Mouse (Mus musculus) megakaryocyte-erythroid progenitor cell, adult 5-6 weeks (primary cell): ENCODE results near the gene Tmem176a. TPM values are rescaled to one million over a fixed set of nuclear protein-coding genes. Genes with fewer than 3 reads are reported as not detected.
"Not testable (repeated sequence)": the region's sequence is repeated elsewhere in the genome, so short reads cannot be mapped to it uniquely, and the experiment has no call there.

Experiments
- ATAC-seq: replicated peaks from 2 replicates; pipeline ENCODE4 v1.8.0; 2016; ENCODE audit warnings: mild to moderate bottlenecking, inconsistent platforms; ENCODE audit not compliant: severe bottlenecking, poor library complexity, low FRiP score, low TSS enrichment
- total RNA-seq, 2 experiments: library from RNA; stranded (forward) in 1 of 2; stranded (reverse) in 1 of 2; fragments of 200-1000, 215-1000 nt in 1 of 2; fragments of >200 nt in 1 of 2; fragmentation: Nextera tagmentation in 1 of 2; gene quantifications; 2 replicates each; pipeline ENCODE4 v1.2.3; 2014 to 2017

Gene Tmem176a
- total RNA-seq (2014; fragmentation: Nextera tagmentation) (5.4 and 11.3 TPM in 2 replicates), total RNA-seq (2017) (5.1 and 31.3 TPM in 2 replicates)

DNA sequence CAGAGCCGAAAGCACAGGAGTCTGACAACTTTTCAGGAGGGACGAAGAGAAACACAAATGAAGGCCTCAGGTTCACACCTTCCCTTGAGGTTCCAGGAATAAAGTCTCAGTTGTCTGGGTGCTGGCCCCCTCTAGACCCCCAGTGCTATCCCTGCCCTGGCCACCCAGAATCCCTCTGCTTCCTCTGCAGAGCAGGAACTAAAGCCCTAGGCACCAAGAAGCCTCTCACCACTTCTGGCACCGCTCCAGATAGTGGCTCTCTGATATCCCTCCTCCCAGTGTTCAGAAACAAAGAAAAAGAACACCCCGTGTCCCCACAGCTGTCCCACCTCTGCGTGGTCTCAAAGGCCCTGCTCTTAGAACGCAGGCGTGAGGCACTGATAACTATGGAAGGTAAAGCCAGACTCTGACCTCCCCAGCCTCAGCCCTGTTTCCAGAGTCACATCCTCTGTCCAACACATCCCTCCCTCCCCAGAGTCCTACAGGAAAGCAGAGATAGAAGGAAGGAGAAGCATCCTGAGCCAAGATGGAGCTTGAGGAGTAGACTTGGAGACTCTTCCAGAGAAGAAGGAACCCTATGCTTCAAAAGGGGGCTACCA, at the start of gene Tmem176a:
Gene Tmem176a, plus strand, starts transcription at position 549 of the 599 bp plus-strand sequence.
- 0 out of 2 replicates have a peak, but pooled peaks have one; percentile 26 for ATAC-seq

DNA sequence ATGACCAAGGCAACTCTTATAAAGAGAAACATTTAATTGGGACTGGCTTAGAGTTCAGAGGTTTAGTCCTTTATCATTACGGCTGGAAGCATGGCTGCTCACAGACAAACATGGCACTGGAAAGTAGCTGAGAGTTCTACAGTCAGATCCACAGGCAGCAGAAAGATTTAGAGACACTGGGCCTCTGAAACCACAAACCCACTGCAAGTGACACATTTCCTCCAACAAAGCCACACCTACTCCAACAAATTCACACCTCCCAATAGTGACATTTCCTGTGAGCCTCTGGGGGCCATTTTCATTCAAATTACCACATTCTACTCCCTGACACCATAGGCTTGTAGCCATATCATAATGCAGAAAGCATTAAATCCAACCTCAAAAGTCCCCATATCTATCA, 38.8 kb upstream of the Tmem176a start:
- ATAC-seq = no peak

DNA sequence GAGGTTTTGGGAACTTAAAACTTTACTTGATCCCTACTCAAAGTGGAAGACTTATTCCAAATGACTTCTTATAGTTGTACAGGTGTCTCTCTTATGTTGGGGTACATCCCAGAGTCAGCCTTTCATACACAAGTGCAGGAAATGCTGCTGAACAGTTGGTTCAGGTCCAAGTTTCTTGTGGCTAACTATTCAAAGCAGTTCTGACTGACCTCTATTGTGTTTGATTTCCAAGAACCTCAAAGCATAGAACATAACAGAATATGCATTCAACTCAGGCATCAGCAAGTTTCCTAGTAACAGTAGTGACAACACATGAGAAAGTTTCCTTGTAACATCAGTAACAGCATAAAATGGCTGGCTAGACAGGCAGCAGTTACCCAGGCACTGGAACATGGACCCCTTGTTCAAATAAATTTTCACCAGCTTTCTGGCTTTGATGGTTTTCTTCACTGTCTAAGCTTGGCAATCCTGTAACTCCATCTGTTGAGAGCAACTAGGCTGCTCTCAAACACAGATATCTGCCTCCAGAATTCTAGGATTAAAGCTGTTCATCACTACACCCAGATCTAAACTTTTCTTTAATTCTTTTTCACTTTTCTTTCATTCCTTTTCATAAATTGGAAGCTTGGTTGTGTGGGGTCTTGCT, 37.2 kb upstream of the Tmem176a start:
- ATAC-seq = no peak

DNA sequence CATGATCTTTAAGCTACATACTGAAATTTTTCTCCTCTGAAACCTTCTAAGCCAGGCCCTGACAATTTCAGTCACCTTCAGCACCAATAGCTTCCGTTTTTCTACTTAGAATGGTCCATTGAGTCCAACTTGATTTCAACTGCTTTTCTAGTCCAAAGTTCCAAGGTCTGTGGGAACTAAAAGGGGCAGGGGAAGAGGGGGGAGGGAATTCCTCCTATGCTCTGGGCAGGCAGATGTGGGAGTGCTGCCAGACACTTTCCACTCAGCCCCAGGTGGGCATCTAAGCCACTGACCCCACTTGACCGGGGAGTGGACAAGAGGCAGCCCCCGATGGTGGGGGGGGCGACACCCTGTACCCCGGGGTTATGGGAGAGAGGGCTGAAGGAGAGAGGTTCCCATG, 36.4 kb upstream of the Tmem176a start:
- no peak for ATAC-seq

DNA sequence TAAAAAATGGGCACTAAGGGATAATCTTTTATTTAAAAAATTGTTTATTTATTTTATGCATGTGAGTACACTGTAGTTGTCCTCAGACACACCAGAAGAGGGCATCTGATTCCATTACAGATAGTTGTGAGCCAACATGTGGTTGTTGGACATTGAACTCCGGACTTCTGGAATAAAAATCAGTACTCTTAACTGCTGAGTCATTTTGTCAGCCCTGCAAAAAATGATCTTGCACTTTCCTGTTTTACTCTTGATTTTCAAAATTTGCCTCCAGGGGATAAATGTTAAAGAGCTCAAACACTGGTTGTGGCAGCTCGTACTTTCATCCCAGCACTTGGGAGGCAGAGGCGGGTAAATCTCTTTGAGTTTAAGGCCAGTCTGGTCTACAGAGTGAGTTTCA, 34.0 kb upstream of the Tmem176a start:
- no peak for ATAC-seq

DNA sequence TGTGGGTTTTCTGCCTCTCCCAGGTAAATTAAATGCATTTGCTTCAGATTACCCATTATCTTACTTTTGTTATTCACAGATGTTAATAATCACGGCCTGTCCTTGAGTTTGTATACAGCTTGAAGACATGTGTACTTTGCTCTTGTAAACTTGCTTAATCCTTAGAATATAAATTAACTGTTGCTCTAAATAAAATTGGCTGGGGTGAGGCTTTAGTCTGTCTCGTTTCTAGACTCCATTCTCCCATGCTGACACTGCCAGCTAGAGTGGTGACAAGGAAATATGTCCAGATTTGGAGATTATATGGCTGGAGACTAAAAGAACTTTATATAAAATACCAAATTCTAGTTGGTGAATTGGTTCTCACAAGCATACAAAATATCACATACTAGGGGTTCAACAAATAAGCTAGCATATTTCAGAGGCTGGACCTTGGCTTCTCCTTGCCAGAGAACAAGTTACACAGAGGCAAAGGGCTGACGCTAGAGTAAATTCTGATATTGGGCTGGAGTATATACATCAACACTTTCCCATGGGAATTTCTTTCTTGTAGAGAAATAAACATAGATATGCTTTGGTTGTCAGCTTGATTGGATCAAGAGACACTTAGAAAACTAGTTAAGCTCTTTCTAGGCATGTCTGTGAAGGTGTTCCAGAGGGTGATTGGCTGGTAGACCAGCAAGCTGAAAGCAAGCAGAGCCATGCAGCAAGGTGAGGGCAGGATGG, 31.1 kb upstream of the Tmem176a start:
- no peak for ATAC-seq

DNA sequence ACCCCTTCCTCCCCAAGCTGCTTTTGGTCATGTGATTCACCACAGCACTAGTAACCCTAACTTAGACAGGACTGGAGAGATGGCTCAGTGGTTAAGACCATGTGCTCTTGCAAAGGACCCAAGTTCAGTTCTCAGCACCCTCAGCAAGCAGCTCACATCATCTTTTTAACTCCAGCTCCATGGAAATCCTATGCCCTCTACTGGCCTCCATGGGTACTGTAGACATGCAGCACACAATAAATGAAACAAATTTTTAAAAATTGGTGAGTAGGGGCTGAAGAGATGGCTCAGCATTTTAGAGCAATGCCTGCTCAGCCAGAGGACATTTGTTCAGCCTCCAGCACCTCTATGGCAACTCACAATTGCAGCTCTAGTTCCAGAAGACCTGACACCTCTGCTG, 25.7 kb upstream of the Tmem176a start:
- no peak for ATAC-seq

DNA sequence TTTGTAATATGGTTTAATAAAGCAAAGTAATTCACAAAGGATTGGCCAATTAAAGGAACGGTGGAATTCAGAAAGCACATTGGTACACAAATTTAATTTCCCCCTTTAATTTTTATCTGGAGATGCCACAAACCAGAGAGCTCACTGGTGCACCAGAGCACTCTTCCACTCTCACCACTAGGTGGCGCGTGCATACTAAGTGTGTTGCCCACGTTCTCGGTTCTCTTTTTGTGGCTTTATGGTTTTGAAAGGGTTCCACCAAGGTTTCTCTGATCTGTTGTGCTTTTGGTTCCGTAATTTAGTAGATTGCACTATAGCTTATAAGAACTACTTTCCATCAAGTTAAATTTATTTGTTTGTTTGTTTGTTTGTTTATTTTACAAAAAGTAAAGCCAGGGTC, 22.9 kb upstream of the Tmem176a start:
- ATAC-seq = peak; percentile 90

DNA sequence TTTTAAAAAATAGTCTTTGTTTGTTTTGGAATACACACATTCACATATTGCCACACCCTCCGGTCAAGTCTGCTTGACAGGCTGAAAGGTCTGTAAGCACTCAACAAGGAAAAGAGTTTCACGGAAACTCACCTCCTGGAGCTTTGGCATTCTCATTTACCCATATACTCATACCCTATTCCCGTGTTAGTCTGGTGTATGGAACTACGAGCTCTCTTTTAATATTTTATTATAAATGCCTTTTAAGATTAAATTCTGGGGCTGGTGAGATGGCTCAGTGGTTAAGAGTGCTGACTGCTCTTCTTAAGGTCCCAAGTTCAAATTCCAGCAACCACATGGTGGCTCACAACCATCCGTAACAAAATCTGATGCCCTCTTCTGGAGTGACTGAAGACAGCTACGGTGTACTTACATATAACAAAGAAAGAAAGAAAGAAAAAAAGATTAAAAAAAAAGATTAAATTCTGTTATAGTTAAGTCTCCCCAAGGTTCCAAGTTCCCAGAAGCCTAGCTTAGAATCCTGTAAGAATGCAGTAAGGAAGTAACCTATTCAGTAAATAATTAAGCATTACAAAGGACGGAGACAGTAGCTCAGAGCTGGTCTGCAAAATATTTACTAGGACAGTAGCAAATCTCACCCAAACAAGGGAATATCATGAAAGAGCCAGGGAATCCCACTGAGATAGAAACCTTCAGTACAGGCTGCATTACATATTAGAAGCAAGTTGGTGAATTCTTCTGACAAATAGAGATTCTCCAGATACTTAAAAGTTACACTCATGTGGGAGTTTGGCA, 18.5 kb upstream of the Tmem176a start:
- not testable (repeated sequence) for ATAC-seq

DNA sequence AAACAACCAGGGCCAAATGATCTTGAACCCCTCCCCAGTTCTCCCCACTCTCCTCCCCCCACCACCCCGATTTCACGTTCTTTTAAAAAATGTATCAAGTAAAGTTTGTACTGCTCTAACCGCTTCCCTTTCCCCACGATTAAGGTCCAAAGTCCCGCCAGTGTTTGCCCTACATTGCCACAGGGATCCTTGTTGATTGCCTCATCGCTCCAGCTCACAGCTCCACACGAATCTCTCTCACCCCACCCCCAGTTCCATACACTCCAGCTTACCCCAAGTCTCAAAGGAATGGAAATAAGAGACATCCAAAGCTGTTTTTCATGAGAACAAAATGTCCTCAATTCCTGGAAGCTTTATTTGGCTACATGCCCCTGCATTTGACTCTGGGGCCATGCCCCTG, 15.7 kb upstream of the Tmem176a start:
- no peak for ATAC-seq

DNA sequence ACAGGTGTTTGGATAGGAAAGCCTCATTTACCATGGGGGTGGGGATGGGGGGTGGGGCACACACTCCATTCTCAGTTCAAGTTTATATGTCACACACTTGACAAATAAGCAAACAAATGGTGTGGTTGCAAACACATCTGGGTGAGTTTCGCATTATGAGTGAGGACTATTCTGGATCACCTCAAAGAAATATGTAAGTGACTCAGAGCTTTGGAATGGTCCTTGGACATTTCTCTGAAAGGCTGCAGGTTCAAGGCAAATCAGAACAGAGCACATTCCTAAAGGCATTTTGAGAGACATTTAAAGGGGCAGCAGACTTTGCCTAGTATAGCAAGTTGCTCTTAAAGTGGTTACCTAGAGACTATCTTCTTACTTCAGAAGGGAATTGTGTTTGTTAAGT, 11.7 kb upstream of the Tmem176a start:
- ATAC-seq = no peak

DNA sequence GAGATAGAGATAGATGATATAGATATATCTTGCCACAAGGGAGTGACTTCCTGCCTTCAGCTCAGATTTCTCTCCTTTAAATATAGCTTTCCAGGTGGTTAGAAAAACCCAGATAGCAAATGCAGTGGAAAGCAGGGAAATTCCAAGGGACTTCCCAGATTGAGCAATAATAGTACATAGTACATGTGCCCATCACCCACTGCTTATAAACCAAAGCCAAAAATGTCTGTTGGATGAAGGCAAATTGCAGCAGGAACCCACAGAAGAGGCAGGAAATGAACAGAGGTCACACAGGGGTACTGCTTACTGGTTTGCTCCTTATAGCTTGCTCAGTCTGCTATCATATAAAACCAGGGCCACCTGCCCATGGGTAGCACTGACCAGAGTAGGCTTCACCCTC, 11.1 kb upstream of the Tmem176a start:
- no peak for ATAC-seq

DNA sequence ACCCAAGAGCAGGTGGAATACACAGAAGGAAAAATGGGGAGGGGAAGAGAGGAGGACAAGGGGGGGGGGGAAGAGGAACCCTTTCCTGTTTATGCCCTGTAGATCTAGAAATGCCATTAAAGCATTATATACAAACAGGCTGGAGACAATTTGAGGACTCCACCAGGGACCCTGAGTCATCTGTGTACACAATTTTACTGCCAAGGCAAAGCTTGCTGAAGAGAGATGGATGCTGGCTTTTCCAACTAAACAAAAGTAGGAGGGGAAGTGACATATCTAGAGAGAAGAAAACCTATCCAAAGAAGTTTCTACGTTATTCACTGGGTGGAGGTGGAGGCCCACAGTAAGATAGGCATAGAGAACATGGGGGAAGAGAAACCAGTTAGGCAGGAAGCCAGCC, 10.5 kb upstream of the Tmem176a start:
- no peak for ATAC-seq

DNA sequence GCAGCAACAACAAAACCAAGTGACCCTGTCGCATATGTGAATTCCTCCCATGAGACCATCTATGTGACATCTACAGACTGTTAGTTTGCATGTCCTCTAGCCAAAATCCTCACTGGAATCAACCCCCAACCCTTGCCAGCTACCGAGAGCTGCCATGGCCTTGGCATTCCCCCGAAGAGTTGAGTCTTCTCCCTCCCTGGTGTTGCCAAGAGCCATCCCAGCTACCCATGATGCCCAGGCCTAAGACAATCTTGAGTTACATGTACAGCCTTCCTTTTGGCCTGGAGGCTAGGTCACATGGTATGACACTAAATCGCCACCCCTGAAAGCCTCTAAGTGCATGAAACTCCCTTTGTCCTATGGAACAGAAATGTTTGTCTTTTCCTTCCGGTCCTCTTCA, 9.6 kb upstream of the Tmem176a start:
- no peak for ATAC-seq

DNA sequence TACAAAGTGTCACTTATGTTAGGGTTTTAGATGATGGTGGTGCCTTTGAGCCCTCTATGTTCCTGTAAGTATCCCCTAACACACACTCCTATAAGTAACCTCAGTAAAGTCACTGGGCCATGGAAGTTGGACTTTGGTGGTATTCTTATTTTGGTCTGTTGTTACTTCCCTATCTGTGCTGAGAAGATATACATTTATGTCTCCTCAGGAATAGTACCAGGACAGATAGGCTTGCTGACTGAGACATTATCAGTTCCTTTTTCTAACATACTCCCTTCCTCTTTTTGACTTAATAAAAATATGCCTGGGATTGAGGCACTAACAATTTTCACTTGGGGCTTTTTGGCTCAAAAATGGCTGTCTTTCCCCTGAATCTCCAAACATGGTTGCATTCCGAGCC, 8.3 kb upstream of the Tmem176a start:
- no peak for ATAC-seq

DNA sequence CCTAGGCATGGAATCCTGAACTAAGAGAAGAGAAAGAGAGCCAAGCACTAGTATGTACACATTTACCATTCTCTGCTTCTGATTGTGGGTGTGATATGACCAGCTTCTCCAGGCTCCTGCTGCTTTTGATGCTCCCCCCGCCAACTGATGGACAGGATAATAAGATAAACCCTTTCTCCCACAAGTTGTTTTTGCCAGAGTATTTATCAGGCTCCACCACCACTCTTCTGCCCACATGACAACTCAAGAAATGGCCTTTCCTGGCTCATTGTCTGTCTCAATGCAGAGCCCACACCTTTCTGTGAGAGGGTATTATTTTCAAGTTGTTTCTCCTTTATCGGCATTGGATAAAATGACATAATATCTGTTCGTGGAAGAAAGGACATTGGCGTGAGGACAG, 7.2 kb upstream of the Tmem176a start:
- ATAC-seq = peak; percentile 54; the same call in 1 of the 2 replicates

DNA sequence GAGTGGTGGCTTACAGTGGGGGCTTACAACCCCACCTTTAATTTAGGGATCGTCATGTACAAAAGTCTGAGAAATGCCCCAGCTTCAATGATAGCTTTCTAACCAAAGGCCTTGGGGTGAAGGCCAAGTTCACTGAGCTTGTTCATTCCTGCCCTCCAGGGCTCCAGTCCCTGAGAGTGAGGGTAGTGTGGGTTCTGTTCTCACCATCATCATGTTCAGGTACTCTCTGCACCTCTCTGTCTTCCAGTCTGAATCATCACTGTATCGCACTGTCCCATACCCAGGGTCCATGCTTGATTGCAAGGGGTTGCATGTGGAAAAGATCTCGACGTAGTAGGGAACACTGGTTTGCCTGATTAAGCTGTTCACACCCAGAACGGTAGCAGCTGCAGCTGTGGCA, 5.5 kb upstream of the Tmem176a start:
- ATAC-seq = no peak

DNA sequence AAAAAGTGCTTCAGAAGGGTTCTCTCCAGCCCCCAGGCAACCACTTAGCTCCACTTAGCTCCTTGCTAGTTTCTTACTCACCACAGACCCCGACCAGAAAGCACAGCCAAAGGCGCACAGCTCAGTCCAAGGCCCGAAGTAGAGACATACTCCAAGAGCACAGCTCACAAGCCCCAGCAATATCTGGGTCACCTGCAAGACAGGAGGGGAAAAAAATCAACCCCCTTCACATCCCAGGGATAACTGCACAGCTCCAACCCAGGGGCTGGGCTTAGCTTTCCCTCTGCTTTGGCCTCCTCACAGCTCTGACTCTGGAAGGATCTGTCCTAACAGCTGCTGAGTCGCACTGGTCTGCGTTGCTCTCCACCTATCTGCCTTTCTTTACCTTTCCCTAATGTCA, 4.6 kb upstream of the Tmem176a start:
- no peak for ATAC-seq

DNA sequence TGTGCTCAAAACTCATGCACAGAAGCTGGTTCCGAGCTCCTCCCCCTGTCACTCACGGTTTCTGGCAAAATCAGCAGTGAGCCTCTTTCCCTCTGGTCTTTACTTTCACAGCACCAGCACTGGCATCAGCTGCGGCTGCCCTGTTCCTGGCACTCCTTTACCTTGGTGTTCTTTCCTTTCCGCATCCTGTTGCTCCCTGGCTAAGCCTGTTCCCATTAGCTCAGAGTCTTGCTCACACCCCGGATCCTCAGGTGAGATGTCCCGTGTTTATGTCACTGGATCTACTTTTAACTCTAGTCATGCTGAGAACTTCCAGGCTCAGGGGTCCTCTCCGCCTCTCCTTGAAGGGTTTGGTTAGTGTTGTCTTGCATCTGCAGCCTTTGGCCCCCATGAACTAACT, 3.2 kb upstream of the Tmem176a start:
- no peak for ATAC-seq
